Mouse (Mus musculus) kidney, adult 2 months (tissue): Measurements from ENCODE around the gene Dnajb14.

ENCODE experiments used
- CTCF ChIP-seq: fragments of 200-500 bp; conservative IDR thresholded peaks from 2 replicates; pipeline ENCODE4 v1.5.1; 2011; ENCODE audit warnings: low read depth, mild to moderate bottlenecking, control low read depth, low read length, moderate library complexity, mixed read lengths; ENCODE audit not compliant: insufficient read depth, insufficient read length
- POLR2A ChIP-seq: fragments of 200-500 bp; IDR thresholded peaks from one replicate; pipeline ENCODE4 v1.6.1; 2011; ENCODE audit warnings: low read depth, low read length, control low read depth

- TF ChIP-seq CTCF (no peak), POLR2A (no peak)
Observed at GRCm38 (mm10) chr3:137919398-137919797, 51.9 kb downstream of the Dnajb14 start.
